Mouse (Mus musculus): ENCODE measurements around the gene Asb9.

DNA sequence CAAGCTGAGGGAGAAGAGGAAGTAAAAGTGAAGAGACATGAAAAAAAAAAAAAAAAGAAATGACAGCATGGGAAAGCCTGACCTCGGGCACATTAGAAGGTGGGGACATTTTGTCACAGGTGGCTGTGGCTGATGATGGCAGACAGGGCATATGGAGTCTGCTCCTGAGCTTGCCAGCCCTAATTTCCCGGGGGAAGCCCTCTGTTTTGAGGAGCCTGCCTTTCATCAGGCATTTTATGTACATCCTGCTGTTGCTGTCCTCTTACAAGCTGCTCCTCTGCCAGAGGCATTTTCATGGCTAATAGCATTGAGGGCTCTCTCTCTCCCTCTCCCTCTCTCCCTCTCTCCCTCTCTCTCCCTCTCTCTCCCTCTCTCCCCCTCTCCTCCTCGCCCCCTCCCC is 70.8 kb downstream of the Asb9 start:
- no peak for TF ChIP-seq CTCF (IDR thresholded peaks at IDR 0.05; ENCODE audit: extremely low read depth, insufficient read depth, low read length)
- no peak for TF ChIP-seq POLR2A (IDR thresholded peaks at IDR 0.05; ENCODE audit: extremely low read depth, insufficient read depth, low read length)
